Mouse (Mus musculus): Measurements from ENCODE around the gene Cnga4. TPM values are rescaled to one million over a fixed set of nuclear protein-coding genes. Genes with fewer than 3 reads are reported as not detected.

Cnga4 gene
- polyA plus RNA-seq, 1 experiment from 2014 or later = not detected

GRCm38 (mm10) chr7:105373976-105374375, 30.4 kb upstream of the Cnga4 start:
- Histone ChIP-seq H3K4me3 (ENCODE audit: low read depth, low read length) (no peak overlapping the region), H3K36me3 (ENCODE audit: control insufficient read depth, insufficient read depth) (peaks cover 12% of the 10 kb centered on the region; the same call in 1 of the 2 replicates), H3K27me3 (ENCODE audit: control insufficient read depth, insufficient read depth, low read depth, low read length) (no peaks in the 10 kb centered on the region), H3K4me2 (ENCODE audit: low read depth, low read length) (no peak overlapping the region), H3K9ac (ENCODE audit: low read depth, low read length) (no peak overlapping the region), H3K27ac (ENCODE audit: low read length) (no peak overlapping the region), H3K4me1 (ENCODE audit: control insufficient read depth, low read depth, low read length) (peaks cover 4% of the 10 kb centered on the region; the same call in 1 of the 2 replicates), H3K9me3 (replicated peaks; ENCODE audit: control insufficient read depth, low read length) (no peaks in the 10 kb centered on the region)
- WGBS (ENCODE audit: insufficient replicate concordance) = 67% methylated on average over 3 of the region's 3 CpGs
- no peak for ATAC-seq (ENCODE audit: low read depth)

GRCm38 (mm10) chr7:105374866-105375265, 29.5 kb upstream of the Cnga4 start, which contains the start of gene Gm5901:
Gene Gm5901, plus strand, starts transcription at chr7:105375038.
- 72% methylated on average over 1 of the region's 1 CpGs for WGBS (ENCODE audit: insufficient replicate concordance)
- peaks cover 12% of the 10 kb centered on the region; the same call in 1 of the 2 replicates for H3K36me3 ChIP-seq (ENCODE audit: control insufficient read depth, insufficient read depth)

GRCm38 (mm10) chr7:105380329-105380728, 24.0 kb upstream of the Cnga4 start:
- Histone ChIP-seq H3K4me2 (ENCODE audit: low read depth, low read length) (no peak overlapping the region), H3K27me3 (ENCODE audit: control insufficient read depth, insufficient read depth, low read depth, low read length) (no peaks in the 10 kb centered on the region), H3K4me3 (ENCODE audit: low read depth, low read length) (no peak overlapping the region), H3K27ac (ENCODE audit: low read length) (no peak overlapping the region), H3K4me1 (ENCODE audit: control insufficient read depth, low read depth, low read length) (no peaks in the 10 kb centered on the region), H3K9me3 (replicated peaks; ENCODE audit: control insufficient read depth, low read length) (no peaks in the 10 kb centered on the region), H3K36me3 (ENCODE audit: control insufficient read depth, insufficient read depth) (peaks cover 39% of the 10 kb centered on the region), H3K9ac (ENCODE audit: low read depth, low read length) (no peak overlapping the region)
- ATAC-seq (ENCODE audit: low read depth) = no peak
- 74% methylated on average over 3 of the region's 3 CpGs for WGBS (ENCODE audit: insufficient replicate concordance)

More at GRCm38 (mm10) chr7:105374866-105375265, 29.5 kb upstream of the Cnga4 start, which contains the start of gene Gm5901:
- Histone ChIP-seq H3K27ac (ENCODE audit: low read length) (no peak within 1 kb of the TSS), H3K4me1 (ENCODE audit: control insufficient read depth, low read depth, low read length) (peaks cover 4% of the 10 kb centered on the region; the same call in 1 of the 2 replicates), H3K9me3 (replicated peaks; ENCODE audit: control insufficient read depth, low read length) (no peaks in the 10 kb centered on the region), H3K4me3 (ENCODE audit: low read depth, low read length) (no peak within 1 kb of the TSS), H3K4me2 (ENCODE audit: low read depth, low read length) (no peak within 1 kb of the TSS), H3K9ac (ENCODE audit: low read depth, low read length) (no peak within 1 kb of the TSS), H3K27me3 (ENCODE audit: control insufficient read depth, insufficient read depth, low read depth, low read length) (no peaks in the 10 kb centered on the region)
- ATAC-seq (ENCODE audit: low read depth) = no peak

- peaks cover 44% of the 10 kb centered on the region for H3K36me3 ChIP-seq (ENCODE audit: control insufficient read depth, insufficient read depth)
- 79% methylated on average over 2 of the region's 2 CpGs for WGBS (ENCODE audit: insufficient replicate concordance)
Observed at GRCm38 (mm10) chr7:105387696-105388095, 16.7 kb upstream of the Cnga4 start.

GRCm38 (mm10) chr7:105390236-105390635, 14.1 kb upstream of the Cnga4 start:
- no peak overlapping the region for H3K9ac ChIP-seq (ENCODE audit: low read depth, low read length)
- no peaks in the 10 kb centered on the region for H3K27me3 ChIP-seq (ENCODE audit: control insufficient read depth, insufficient read depth, low read depth, low read length)
- H3K4me3 ChIP-seq (ENCODE audit: low read depth, low read length) = no peak overlapping the region
- H3K27ac ChIP-seq (ENCODE audit: low read length) = no peak overlapping the region; the same call in 1 of the 2 replicates
- no peak overlapping the region for H3K4me2 ChIP-seq (ENCODE audit: low read depth, low read length)
- WGBS (ENCODE audit: insufficient replicate concordance) = 74% methylated on average over 2 of the region's 2 CpGs
- no peaks in the 10 kb centered on the region for H3K9me3 ChIP-seq (replicated peaks; ENCODE audit: control insufficient read depth, low read length)
- H3K4me1 ChIP-seq (ENCODE audit: control insufficient read depth, low read depth, low read length) = no peaks in the 10 kb centered on the region
- ATAC-seq (ENCODE audit: low read depth) = no peak
- H3K36me3 ChIP-seq (ENCODE audit: control insufficient read depth, insufficient read depth) = peaks cover 23% of the 10 kb centered on the region

More at GRCm38 (mm10) chr7:105387696-105388095, 16.7 kb upstream of the Cnga4 start:
- Histone ChIP-seq H3K4me1 (ENCODE audit: control insufficient read depth, low read depth, low read length) (no peaks in the 10 kb centered on the region), H3K27me3 (ENCODE audit: control insufficient read depth, insufficient read depth, low read depth, low read length) (no peaks in the 10 kb centered on the region), H3K9ac (ENCODE audit: low read depth, low read length) (no peak overlapping the region), H3K4me2 (ENCODE audit: low read depth, low read length) (no peak overlapping the region), H3K27ac (ENCODE audit: low read length) (no peak overlapping the region), H3K9me3 (replicated peaks; ENCODE audit: control insufficient read depth, low read length) (no peaks in the 10 kb centered on the region), H3K4me3 (ENCODE audit: low read depth, low read length) (no peak overlapping the region)
- ATAC-seq (ENCODE audit: low read depth) = no peak

- H3K27me3 ChIP-seq (ENCODE audit: control insufficient read depth, insufficient read depth, low read depth, low read length) = no peaks in the 10 kb centered on the region
- no peak for ATAC-seq (ENCODE audit: low read depth)
- H3K9me3 ChIP-seq (replicated peaks; ENCODE audit: control insufficient read depth, low read length) = no peaks in the 10 kb centered on the region
- H3K27ac ChIP-seq (ENCODE audit: low read length) = no peak overlapping the region
- H3K9ac ChIP-seq (ENCODE audit: low read depth, low read length) = no peak overlapping the region
- peaks cover 4% of the 10 kb centered on the region for H3K36me3 ChIP-seq (ENCODE audit: control insufficient read depth, insufficient read depth)
- 85% methylated on average over 1 of the region's 1 CpGs for WGBS (ENCODE audit: insufficient replicate concordance)
- no peak overlapping the region for H3K4me2 ChIP-seq (ENCODE audit: low read depth, low read length)
- H3K4me3 ChIP-seq (ENCODE audit: low read depth, low read length) = no peak overlapping the region
- H3K4me1 ChIP-seq (ENCODE audit: control insufficient read depth, low read depth, low read length) = peaks cover 10% of the 10 kb centered on the region
Observed at GRCm38 (mm10) chr7:105394606-105395005, 9.8 kb upstream of the Cnga4 start.

GRCm38 (mm10) chr7:105395131-105395820, 9.1 kb upstream of the Cnga4 start:
- H3K27ac ChIP-seq (ENCODE audit: low read length) = no peak overlapping the region
- ATAC-seq (ENCODE audit: low read depth) = no peak
- no peak overlapping the region for H3K4me2 ChIP-seq (ENCODE audit: low read depth, low read length)
- H3K9me3 ChIP-seq (replicated peaks; ENCODE audit: control insufficient read depth, low read length) = no peaks in the 10 kb centered on the region
- peaks cover 10% of the 10 kb centered on the region for H3K4me1 ChIP-seq (ENCODE audit: control insufficient read depth, low read depth, low read length)
- no peak overlapping the region for H3K9ac ChIP-seq (ENCODE audit: low read depth, low read length)
- H3K36me3 ChIP-seq (ENCODE audit: control insufficient read depth, insufficient read depth) = no peaks in the 10 kb centered on the region
- H3K4me3 ChIP-seq (ENCODE audit: low read depth, low read length) = no peak overlapping the region
- no peaks in the 10 kb centered on the region for H3K27me3 ChIP-seq (ENCODE audit: control insufficient read depth, insufficient read depth, low read depth, low read length)

GRCm38 (mm10) chr7:105396126-105396525, 8.2 kb upstream of the Cnga4 start:
- no peak overlapping the region for H3K4me2 ChIP-seq (ENCODE audit: low read depth, low read length)
- ATAC-seq (ENCODE audit: low read depth) = no peak

GRCm38 (mm10) chr7:105399058-105399934, 5.1 kb upstream of the Cnga4 start:
- under 1% methylated on average over 25 of the region's 25 CpGs for WGBS (ENCODE audit: insufficient replicate concordance)
- no peak for ATAC-seq (ENCODE audit: low read depth)
- Histone ChIP-seq H3K4me2 (ENCODE audit: low read depth, low read length) (peak overlapping the region; percentile 82), H3K4me3 (ENCODE audit: low read depth, low read length) (peak overlapping the region; percentile 90), H3K9ac (ENCODE audit: low read depth, low read length) (peak overlapping the region; percentile 89), H3K36me3 (ENCODE audit: control insufficient read depth, insufficient read depth) (no peaks in the 10 kb centered on the region), H3K27ac (ENCODE audit: low read length) (peak overlapping the region; percentile 86), H3K9me3 (replicated peaks; ENCODE audit: control insufficient read depth, low read length) (no peaks in the 10 kb centered on the region), H3K27me3 (ENCODE audit: control insufficient read depth, insufficient read depth, low read depth, low read length) (no peaks in the 10 kb centered on the region), H3K4me1 (ENCODE audit: control insufficient read depth, low read depth, low read length) (peaks cover 13% of the 10 kb centered on the region)

More at GRCm38 (mm10) chr7:105396126-105396525, 8.2 kb upstream of the Cnga4 start:
- no peak overlapping the region for H3K27ac ChIP-seq (ENCODE audit: low read length)
- H3K36me3 ChIP-seq (ENCODE audit: control insufficient read depth, insufficient read depth) = no peaks in the 10 kb centered on the region
- H3K9ac ChIP-seq (ENCODE audit: low read depth, low read length) = no peak overlapping the region
- no peaks in the 10 kb centered on the region for H3K27me3 ChIP-seq (ENCODE audit: control insufficient read depth, insufficient read depth, low read depth, low read length)
- H3K4me3 ChIP-seq (ENCODE audit: low read depth, low read length) = no peak overlapping the region
- peaks cover 13% of the 10 kb centered on the region for H3K4me1 ChIP-seq (ENCODE audit: control insufficient read depth, low read depth, low read length)
- no peaks in the 10 kb centered on the region for H3K9me3 ChIP-seq (replicated peaks; ENCODE audit: control insufficient read depth, low read length)

All from liver, embryonic 16.5 days (tissue).